Mouse (Mus musculus): ENCODE measurements around the gene Pdhb.

DNA sequence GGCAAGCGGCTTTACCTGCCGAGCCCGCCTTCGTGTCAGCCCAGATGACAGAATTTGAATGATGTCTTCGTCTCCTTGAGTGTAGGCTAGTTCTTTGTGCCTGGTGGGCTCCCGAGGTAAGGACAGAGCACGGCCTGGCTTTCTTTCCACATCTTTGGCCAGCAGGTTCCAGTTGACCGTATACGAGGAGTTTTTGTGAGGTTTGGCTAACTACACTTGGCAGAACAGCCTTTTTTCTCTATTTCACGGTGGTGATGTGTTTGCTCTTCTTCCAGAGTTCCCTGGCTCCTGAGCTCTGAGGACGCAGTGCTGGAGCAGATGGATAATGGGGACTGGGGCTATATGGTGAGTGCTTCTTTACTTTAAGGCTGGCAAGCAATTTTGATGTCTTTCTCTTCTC is 47.1 kb upstream of the Pdhb start:
- no peak for TF ChIP-seq CTCF (IDR thresholded peaks at IDR 0.05 in 2 of 3, conservative IDR thresholded peaks at IDR 0.05 in 1 of 3; ENCODE audit: control insufficient read depth in 1 of 3, insufficient read depth in 1 of 3, low read depth in 2 of 3, low read length in 3 of 3, poor library complexity in 1 of 3, severe bottlenecking in 1 of 3)
- TF ChIP-seq USF2 (IDR thresholded peaks at IDR 0.05; ENCODE audit: borderline replicate concordance in 1 of 2, insufficient read depth in 1 of 2, low read depth in 1 of 2, low read length in 2 of 2), result no peak
- TF ChIP-seq NELFE (IDR thresholded peaks at IDR 0.05; ENCODE audit: low read depth, low read length), result no peak
- TF ChIP-seq MEF2A (IDR thresholded peaks at IDR 0.05; ENCODE audit: extremely low read depth, insufficient replicate concordance, low read depth, low read length, poor library complexity, severe bottlenecking), result no peak

All from MEL (cell line).